In genomic region chr5:140790937-140791877, GRCm38 (mm10) we compare ENCODE assay signal across 8 mouse cellular contexts. TPM values are rescaled to one million over a fixed set of nuclear protein-coding genes. Genes with fewer than 3 reads are reported as not detected.
DNase-seq lines count a peak whose midpoint lies in the region; ATAC-seq lines count a peak whose summit lies in the region.

No protein-coding gene starts in this region.

- DNase-seq in layer of hippocampus, adult 11-12 months (ENCODE audit: low spot score): peak; percentile 62
- no peak for DNase-seq in layer of hippocampus, adult 9-10 months (ENCODE audit: low spot score)
- DNase-seq in embryo, embryonic 9.5 days (ENCODE audit: extremely low spot score): peak; percentile 29
- peak; percentile 51 for DNase-seq in liver
- DNase-seq in urinary bladder, postnatal 4 days (ENCODE audit: low spot score in 2 of 2): peak; percentile 35 to 64

- no peak overlapping the region; the same call in 1 of the 2 replicates for H3K9ac ChIP-seq in heart, embryonic 15.5 days
- H3K9ac ChIP-seq in kidney, embryonic 16.5 days (replicated peaks; ENCODE audit: low read length): peak overlapping the region; percentile 47
- H3K9ac ChIP-seq in midbrain, embryonic 15.5 days: no peak overlapping the region

- H3K27me3 ChIP-seq in heart, embryonic 15.5 days: no peaks in the 10 kb centered on the region
- no peaks in the 10 kb centered on the region for H3K27me3 ChIP-seq in kidney, embryonic 16.5 days (ENCODE audit: insufficient read depth, low read length)
- no peaks in the 10 kb centered on the region for H3K27me3 ChIP-seq in midbrain, embryonic 15.5 days (replicated peaks)

- H3K4me1 ChIP-seq in heart, embryonic 15.5 days (replicated peaks): peaks cover 77% of the 10 kb centered on the region
- peaks cover 55% of the 10 kb centered on the region for H3K4me1 ChIP-seq in kidney, embryonic 16.5 days (ENCODE audit: insufficient read depth, low read length)
- H3K4me1 ChIP-seq in midbrain, embryonic 15.5 days: peaks cover 41% of the 10 kb centered on the region

- no peaks in the 10 kb centered on the region for H3K9me3 ChIP-seq in heart, embryonic 15.5 days (replicated peaks)
- no peaks in the 10 kb centered on the region for H3K9me3 ChIP-seq in kidney, embryonic 16.5 days (ENCODE audit: low read length)
- H3K9me3 ChIP-seq in midbrain, embryonic 15.5 days: no peaks in the 10 kb centered on the region

- no peak overlapping the region for H3K4me3 ChIP-seq in heart, embryonic 15.5 days
- H3K4me3 ChIP-seq in kidney, embryonic 16.5 days (ENCODE audit: low read length): no peak overlapping the region
- no peak overlapping the region for H3K4me3 ChIP-seq in midbrain, embryonic 15.5 days

- H3K27ac ChIP-seq in heart, embryonic 15.5 days: peak overlapping the region; percentile 85
- peak overlapping the region; percentile 95 for H3K27ac ChIP-seq in kidney, embryonic 16.5 days (ENCODE audit: low read length)
- peak overlapping the region; percentile 89 for H3K27ac ChIP-seq in midbrain, embryonic 15.5 days

- peak overlapping the region; percentile 27 for H3K4me2 ChIP-seq in heart, embryonic 15.5 days
- 0 out of 2 replicates have a peak overlapping the region, but pooled peaks have one; percentile 5 for H3K4me2 ChIP-seq in kidney, embryonic 16.5 days (replicated peaks; ENCODE audit: low read depth, low read length)
- peak overlapping the region; percentile 1; the same call in 1 of the 2 replicates for H3K4me2 ChIP-seq in midbrain, embryonic 15.5 days

- no peaks in the 10 kb centered on the region for H3K36me3 ChIP-seq in heart, embryonic 15.5 days
- H3K36me3 ChIP-seq in kidney, embryonic 16.5 days (ENCODE audit: insufficient read depth, low read length): no peaks in the 10 kb centered on the region
- no peaks in the 10 kb centered on the region for H3K36me3 ChIP-seq in midbrain, embryonic 15.5 days (replicated peaks)

- ATAC-seq in heart, embryonic 15.5 days (replicated peaks; ENCODE audit: insufficient number of reproducible peaks, insufficient read depth, low FRiP score, low read depth): peak; percentile 37; the same call in 1 of the 2 replicates
- ATAC-seq in kidney, embryonic 16.5 days (ENCODE audit: low FRiP score, low TSS enrichment): peak; percentile 49
- peak; percentile 75 for ATAC-seq in midbrain, embryonic 15.5 days (replicated peaks)

- 25% methylated on average over 9 of the region's 9 CpGs for WGBS in heart, embryonic 15.5 days
- 53% methylated on average over 9 of the region's 9 CpGs for WGBS in kidney, embryonic 16.5 days
- 30% methylated on average over 9 of the region's 9 CpGs for WGBS in midbrain, embryonic 15.5 days

RNA-seq across cellular contexts. Expression of gene Gna12, which starts 39.0 kb away (rescaled TPM):
- polyA plus RNA-seq in heart, embryonic 15.5 days (2015; fragmentation: Nextera tagmentation; extraction: Ambion mirVana): 37.9 and 53.4 TPM in 2 replicates
- polyA plus RNA-seq in kidney, embryonic 16.5 days (2015; fragmentation: Nextera tagmentation; extraction: Ambion mirVana): 9.6 and 10.0 TPM in 2 replicates
- polyA plus RNA-seq in midbrain, embryonic 15.5 days (2015; fragmentation: Nextera tagmentation; extraction: Ambion mirVana): 49.8 and 63.1 TPM in 2 replicates
